Mouse (Mus musculus): Measurements from ENCODE around the gene Gtf2f1. TPM values are rescaled to one million over a fixed set of nuclear protein-coding genes. Genes with fewer than 3 reads are reported as not detected.

Gene Gtf2f1
- polyA plus RNA-seq, 1 experiment from 2014 or later: 55.4 TPM

GRCm38 (mm10) chr17:56957763-56958429, 53.2 kb downstream of the Gtf2f1 start:
- Histone ChIP-seq H3K27ac (replicated peaks; ENCODE audit: low read depth, low read length) (no peak overlapping the region), H3K36me3 (ENCODE audit: control insufficient read depth, insufficient read depth, low read length) (no peaks in the 10 kb centered on the region), H3K9me3 (ENCODE audit: control insufficient read depth, low read length) (no peaks in the 10 kb centered on the region), H3K27me3 (replicated peaks; ENCODE audit: control insufficient read depth, insufficient read depth, low read length) (no peaks in the 10 kb centered on the region), H3K9ac (ENCODE audit: low read depth, low read length) (no peak overlapping the region), H3K4me1 (ENCODE audit: control insufficient read depth, insufficient read depth, low read length) (no peaks in the 10 kb centered on the region), H3K4me3 (ENCODE audit: low read depth, low read length) (no peak overlapping the region), H3K4me2 (ENCODE audit: low read depth, low read length) (no peak overlapping the region)
- WGBS: 29% methylated on average over 11 of the region's 11 CpGs
- ATAC-seq (ENCODE audit: low read depth) (no peak), DNase-seq (ENCODE audit: low spot score) (no peak)

- H3K9me3 ChIP-seq (ENCODE audit: control insufficient read depth, low read length): no peaks in the 10 kb centered on the region
- no peak overlapping the region for H3K4me2 ChIP-seq (ENCODE audit: low read depth, low read length)
- 88% methylated on average over 7 of the region's 7 CpGs for WGBS
- no peaks in the 10 kb centered on the region for H3K27me3 ChIP-seq (replicated peaks; ENCODE audit: control insufficient read depth, insufficient read depth, low read length)
- no peaks in the 10 kb centered on the region for H3K4me1 ChIP-seq (ENCODE audit: control insufficient read depth, insufficient read depth, low read length)
- no peak overlapping the region for H3K9ac ChIP-seq (ENCODE audit: low read depth, low read length)
- ATAC-seq (ENCODE audit: low read depth) (no peak), DNase-seq (ENCODE audit: low spot score) (no peak)
- no peak overlapping the region for H3K4me3 ChIP-seq (ENCODE audit: low read depth, low read length)
- no peaks in the 10 kb centered on the region for H3K36me3 ChIP-seq (ENCODE audit: control insufficient read depth, insufficient read depth, low read length)
- no peak overlapping the region for H3K27ac ChIP-seq (replicated peaks; ENCODE audit: low read depth, low read length)
Measured at GRCm38 (mm10) chr17:56954871-56955270, 56.2 kb downstream of the Gtf2f1 start.

Other genes starting within 250 kb of the Gtf2f1 start
- gene Dus3l, start 246.5 kb downstream of the Gtf2f1 start, polyA plus RNA-seq (2014; fragmentation: Nextera tagmentation; extraction: Ambion mirVana): 33.3 and 42.0 TPM in 2 replicates
- gene Prr22, start 241.0 kb downstream of the Gtf2f1 start, polyA plus RNA-seq (2014; fragmentation: Nextera tagmentation; extraction: Ambion mirVana): 0.61 and 1.2 TPM in 2 replicates
- 3.5 and 5.3 TPM in 2 replicates for gene Rfx2, start 180.3 kb downstream of the Gtf2f1 start, polyA plus RNA-seq (2014; fragmentation: Nextera tagmentation; extraction: Ambion mirVana)
- gene Acsbg2, start 136.8 kb downstream of the Gtf2f1 start, polyA plus RNA-seq (2014; fragmentation: Nextera tagmentation; extraction: Ambion mirVana): not detected in 2 replicates
- gene 1700061G19Rik, start 135.8 kb downstream of the Gtf2f1 start, polyA plus RNA-seq (2014; fragmentation: Nextera tagmentation; extraction: Ambion mirVana): 0.14 and 0.26 TPM in 2 replicates
- gene Mllt1, start 75.9 kb downstream of the Gtf2f1 start, polyA plus RNA-seq (2014; fragmentation: Nextera tagmentation; extraction: Ambion mirVana): 24.7 and 32.7 TPM in 2 replicates
- 1.3 and 2.4 TPM in 2 replicates for gene Acer1, start 29.2 kb downstream of the Gtf2f1 start, polyA plus RNA-seq (2014; fragmentation: Nextera tagmentation; extraction: Ambion mirVana)
- gene Clpp, start 21.0 kb downstream of the Gtf2f1 start, polyA plus RNA-seq (2014; fragmentation: Nextera tagmentation; extraction: Ambion mirVana): 140 and 142 TPM in 2 replicates
- 35.7 and 39.8 TPM in 2 replicates for gene Alkbh7, start 13.9 kb downstream of the Gtf2f1 start, polyA plus RNA-seq (2014; fragmentation: Nextera tagmentation; extraction: Ambion mirVana)
- 0.84 TPM in 1 of 2 replicates, not detected in the other for gene Pspn, start 11.3 kb downstream of the Gtf2f1 start, polyA plus RNA-seq (2014; fragmentation: Nextera tagmentation; extraction: Ambion mirVana)
- 0.19 and 0.41 TPM in 2 replicates for gene Gm17949, start 181 bp upstream of the Gtf2f1 start, polyA plus RNA-seq (2014; fragmentation: Nextera tagmentation; extraction: Ambion mirVana)
- gene Khsrp, start 20.2 kb upstream of the Gtf2f1 start, polyA plus RNA-seq (2014; fragmentation: Nextera tagmentation; extraction: Ambion mirVana): 43.5 and 44.9 TPM in 2 replicates
- not detected in 2 replicates for gene Slc25a41, start 30.4 kb upstream of the Gtf2f1 start, polyA plus RNA-seq (2014; fragmentation: Nextera tagmentation; extraction: Ambion mirVana)
- 5.5 and 8.1 TPM in 2 replicates for gene Crb3, start 47.8 kb upstream of the Gtf2f1 start, polyA plus RNA-seq (2014; fragmentation: Nextera tagmentation; extraction: Ambion mirVana)
- gene Slc25a23, start 48.6 kb upstream of the Gtf2f1 start, polyA plus RNA-seq (2014; fragmentation: Nextera tagmentation; extraction: Ambion mirVana): 6.9 and 7.8 TPM in 2 replicates
- 1.6 and 2.1 TPM in 2 replicates for gene Dennd1c, start 67.2 kb upstream of the Gtf2f1 start, polyA plus RNA-seq (2014; fragmentation: Nextera tagmentation; extraction: Ambion mirVana)
- 22.9 and 28.7 TPM in 2 replicates for gene Tubb4a, start 76.5 kb upstream of the Gtf2f1 start, polyA plus RNA-seq (2014; fragmentation: Nextera tagmentation; extraction: Ambion mirVana)
- 4.1 and 5.0 TPM in 2 replicates for gene Tnfsf9, start 94.0 kb upstream of the Gtf2f1 start, polyA plus RNA-seq (2014; fragmentation: Nextera tagmentation; extraction: Ambion mirVana)
- not detected in 2 replicates for gene Cd70, start 138.5 kb upstream of the Gtf2f1 start, polyA plus RNA-seq (2014; fragmentation: Nextera tagmentation; extraction: Ambion mirVana)
- gene Tnfsf14, start 182.9 kb upstream of the Gtf2f1 start, polyA plus RNA-seq (2014; fragmentation: Nextera tagmentation; extraction: Ambion mirVana): 0.08 TPM in 1 of 2 replicates, not detected in the other
- 2.0 and 4.6 TPM in 2 replicates for gene C3, start 216.8 kb upstream of the Gtf2f1 start, polyA plus RNA-seq (2014; fragmentation: Nextera tagmentation; extraction: Ambion mirVana)
- 36.9 and 37.1 TPM in 2 replicates for gene Gpr108, start 237.2 kb upstream of the Gtf2f1 start, polyA plus RNA-seq (2014; fragmentation: Nextera tagmentation; extraction: Ambion mirVana)
- 32.3 and 36.0 TPM in 2 replicates for gene Trip10, start 238.2 kb upstream of the Gtf2f1 start, polyA plus RNA-seq (2014; fragmentation: Nextera tagmentation; extraction: Ambion mirVana)